Mouse (Mus musculus) adrenal gland, adult 2 months (tissue): ENCODE measurements at regions not wholly inside any gene's neighbourhood (a gene's known extent, or its start where the extent isn't known, plus 50 kb on each side); places are given as distances from the start of the nearest gene placed in this dataset.

Experiments
- DNase-seq: peaks from one replicate; pipeline ENCODE4 v3.0.0; 2021

- no peak for DNase-seq
Observed at GRCm38 (mm10) chr16:74984207-74984606, 572.6 kb upstream of the Robo2 start.

- DNase-seq = no peak
Observed at GRCm38 (mm10) chr16:74966099-74966498, 554.5 kb upstream of the Robo2 start.

- DNase-seq = no peak
Observed at GRCm38 (mm10) chr16:74929739-74930138, 518.1 kb upstream of the Robo2 start.

GRCm38 (mm10) chr16:74900835-74901234 is 489.2 kb upstream of the Robo2 start:
- no peak for DNase-seq

- no peak for DNase-seq
Observed at GRCm38 (mm10) chr16:74887724-74888123, 476.1 kb upstream of the Robo2 start.

GRCm38 (mm10) chr16:74878603-74879002 is 467.0 kb upstream of the Robo2 start:
- no peak for DNase-seq

GRCm38 (mm10) chr16:74873756-74874155 is 462.1 kb upstream of the Robo2 start:
- no peak for DNase-seq

- DNase-seq = no peak
Observed at GRCm38 (mm10) chr16:74857752-74858151, 446.1 kb upstream of the Robo2 start.

GRCm38 (mm10) chr16:74840006-74840405 is 428.4 kb upstream of the Robo2 start:
- DNase-seq = no peak

GRCm38 (mm10) chr16:74814386-74814785 is 402.8 kb upstream of the Robo2 start:
- no peak for DNase-seq

- no peak for DNase-seq
Observed at GRCm38 (mm10) chr16:74809154-74809825, 397.7 kb upstream of the Robo2 start.

GRCm38 (mm10) chr16:74806775-74807174 is 395.1 kb upstream of the Robo2 start:
- no peak for DNase-seq

GRCm38 (mm10) chr16:74801296-74801695 is 389.7 kb upstream of the Robo2 start:
- DNase-seq = peak; percentile 25

- no peak for DNase-seq
Observed at GRCm38 (mm10) chr16:74796303-74796653, 384.7 kb upstream of the Robo2 start.

- no peak for DNase-seq
Observed at GRCm38 (mm10) chr16:74795360-74796302, 384.0 kb upstream of the Robo2 start.

- no peak for DNase-seq
Observed at GRCm38 (mm10) chr16:74785365-74786119, 373.9 kb upstream of the Robo2 start.

GRCm38 (mm10) chr16:74780388-74780787 is 368.8 kb upstream of the Robo2 start:
- no peak for DNase-seq

GRCm38 (mm10) chr16:74768264-74768663 is 356.6 kb upstream of the Robo2 start:
- DNase-seq = no peak

GRCm38 (mm10) chr16:74756720-74757345 is 345.2 kb upstream of the Robo2 start:
- no peak for DNase-seq

GRCm38 (mm10) chr16:74750900-74751299 is 339.3 kb upstream of the Robo2 start:
- DNase-seq = no peak

- no peak for DNase-seq
Observed at GRCm38 (mm10) chr16:74749006-74749405, 337.4 kb upstream of the Robo2 start.

- DNase-seq = no peak
Observed at GRCm38 (mm10) chr16:74743512-74743911, 331.9 kb upstream of the Robo2 start.
